Mouse (Mus musculus) kidney, embryonic 15.5 days (tissue): ENCODE measurements at regions not wholly inside any gene's neighbourhood (a gene's known extent, or its start where the extent isn't known, plus 50 kb on each side); places are given as distances from the start of the nearest gene placed in this dataset.
A peak's percentile ranks its signal among the peaks of the same experiment; 100 is the strongest.
"Not testable (repeated sequence)": the region's sequence is repeated elsewhere in the genome, so short reads cannot be mapped to it uniquely, and the experiment has no call there.

Experiments
- ATAC-seq: fragments of 200-750 bp; cut with Nextera tagmentation; replicated peaks from 2 replicates; pipeline ENCODE4 v1.8.0; 2017; ENCODE audit warnings: moderate TSS enrichment; ENCODE audit not compliant: low FRiP score
- H3K27ac ChIP-seq: fragments of 300-500 bp; sonication (generic); 2 replicates; pipeline ENCODE4 v1.5.1; 2015; ENCODE audit warnings: mild to moderate bottlenecking, inconsistent platforms
- H3K27me3 ChIP-seq: fragments of 300-500 bp; sonication (generic); 2 replicates; pipeline ENCODE4 v1.6.1; 2015; ENCODE audit warnings: inconsistent platforms
- H3K36me3 ChIP-seq: fragments of 300-500 bp; sonication (generic); 2 replicates; pipeline ENCODE4 v1.6.1; 2015; ENCODE audit warnings: inconsistent platforms
- H3K4me1 ChIP-seq: fragments of 300-500 bp; sonication (generic); 2 replicates; pipeline ENCODE4 v1.6.1; 2015; ENCODE audit warnings: inconsistent platforms
- H3K4me2 ChIP-seq: fragments of 300-500 bp; sonication (generic); 2 replicates; pipeline ENCODE4 v1.6.1; 2015; ENCODE audit warnings: moderate library complexity, mild to moderate bottlenecking, inconsistent platforms
- H3K4me3 ChIP-seq: fragments of 300-500 bp; sonication (generic); replicated peaks from 2 replicates; pipeline ENCODE4 v1.5.1; 2015; ENCODE audit warnings: mild to moderate bottlenecking, inconsistent platforms
- H3K9ac ChIP-seq: fragments of 300-500 bp; sonication (generic); 2 replicates; pipeline ENCODE4 v1.6.1; 2015; ENCODE audit warnings: mild to moderate bottlenecking, inconsistent platforms
- H3K9me3 ChIP-seq: fragments of 300-500 bp; sonication (generic); replicated peaks from 2 replicates; pipeline ENCODE4 v1.6.1; 2016; ENCODE audit warnings: inconsistent platforms
- WGBS: fragments of 180-500 bp; shearing (Covaris S2); methylation state at CpG from one replicate; pipeline ENCODE4 v1.1.7; 2015; ENCODE audit warnings: mixed read lengths; 5-methylcytosine and 5-hydroxymethylcytosine counted together

GRCm38 (mm10) chr17:63715687-63716086, 147.2 kb upstream of the Fer start:
- WGBS = 93% methylated on average over 9 of the region's 9 CpGs
- Histone ChIP-seq H3K36me3 (no peaks in the 10 kb centered on the region), H3K27me3 (0 out of 2 replicates have a peak, but pooled peaks cover 2% of the 10 kb centered on the region), H3K9me3 (no peaks in the 10 kb centered on the region), H3K4me3 (no peak overlapping the region), H3K27ac (no peak overlapping the region), H3K4me2 (no peak overlapping the region), H3K9ac (no peak overlapping the region), H3K4me1 (peaks cover 21% of the 10 kb centered on the region; the same call in 1 of the 2 replicates)
- ATAC-seq = no peak

GRCm38 (mm10) chr17:63716161-63716560, 146.7 kb upstream of the Fer start:
- 83% methylated on average over 6 of the region's 6 CpGs for WGBS
- H3K9ac ChIP-seq = no peak overlapping the region
- no peak overlapping the region for H3K4me2 ChIP-seq
- no peak overlapping the region for H3K4me3 ChIP-seq
- 0 out of 2 replicates have a peak, but pooled peaks cover 2% of the 10 kb centered on the region for H3K27me3 ChIP-seq
- no peak overlapping the region for H3K27ac ChIP-seq
- H3K4me1 ChIP-seq = peaks cover 21% of the 10 kb centered on the region; the same call in 1 of the 2 replicates
- no peaks in the 10 kb centered on the region for H3K9me3 ChIP-seq
- no peaks in the 10 kb centered on the region for H3K36me3 ChIP-seq
- ATAC-seq = no peak

GRCm38 (mm10) chr17:63717051-63717578, 145.7 kb upstream of the Fer start:
- ATAC-seq = no peak
- H3K36me3 ChIP-seq = no peaks in the 10 kb centered on the region
- no peak overlapping the region for H3K27ac ChIP-seq
- 77% methylated on average over 9 of the region's 9 CpGs for WGBS
- H3K9ac ChIP-seq = no peak overlapping the region
- H3K9me3 ChIP-seq = no peaks in the 10 kb centered on the region
- H3K27me3 ChIP-seq = 0 out of 2 replicates have a peak, but pooled peaks cover 2% of the 10 kb centered on the region
- H3K4me1 ChIP-seq = peaks cover 21% of the 10 kb centered on the region; the same call in 1 of the 2 replicates
- no peak overlapping the region for H3K4me2 ChIP-seq
- no peak overlapping the region for H3K4me3 ChIP-seq

GRCm38 (mm10) chr17:63718972-63719715, 143.7 kb upstream of the Fer start:
- H3K9me3 ChIP-seq = no peaks in the 10 kb centered on the region
- H3K27me3 ChIP-seq = 0 out of 2 replicates have a peak, but pooled peaks cover 2% of the 10 kb centered on the region
- peaks cover 9% of the 10 kb centered on the region; the same call in 1 of the 2 replicates for H3K4me1 ChIP-seq
- no peak for ATAC-seq
- no peak overlapping the region for H3K9ac ChIP-seq
- WGBS = 42% methylated on average over 16 of the region's 16 CpGs
- H3K27ac ChIP-seq = no peak overlapping the region
- H3K36me3 ChIP-seq = no peaks in the 10 kb centered on the region
- H3K4me2 ChIP-seq = no peak overlapping the region
- H3K4me3 ChIP-seq = no peak overlapping the region

GRCm38 (mm10) chr17:63719771-63720170, 143.1 kb upstream of the Fer start:
- no peak overlapping the region for H3K4me2 ChIP-seq

GRCm38 (mm10) chr17:63720883-63721282, 142.0 kb upstream of the Fer start:
- Histone ChIP-seq H3K9me3 (no peaks in the 10 kb centered on the region), H3K36me3 (no peaks in the 10 kb centered on the region), H3K9ac (no peak overlapping the region), H3K4me2 (no peak overlapping the region), H3K27ac (no peak overlapping the region), H3K4me1 (peaks cover 9% of the 10 kb centered on the region; the same call in 1 of the 2 replicates), H3K27me3 (0 out of 2 replicates have a peak, but pooled peaks cover 2% of the 10 kb centered on the region), H3K4me3 (no peak overlapping the region)
- 25% methylated on average over 4 of the region's 4 CpGs for WGBS
- peak; percentile 54; the same call in 1 of the 2 replicates for ATAC-seq

More at GRCm38 (mm10) chr17:63719771-63720170, 143.1 kb upstream of the Fer start:
- Histone ChIP-seq H3K9ac (no peak overlapping the region), H3K9me3 (no peaks in the 10 kb centered on the region), H3K4me3 (no peak overlapping the region), H3K4me1 (peaks cover 9% of the 10 kb centered on the region; the same call in 1 of the 2 replicates), H3K36me3 (no peaks in the 10 kb centered on the region), H3K27ac (no peak overlapping the region), H3K27me3 (0 out of 2 replicates have a peak, but pooled peaks cover 2% of the 10 kb centered on the region)
- no peak for ATAC-seq
- 74% methylated on average over 4 of the region's 4 CpGs for WGBS

- H3K4me1 ChIP-seq = peaks cover 9% of the 10 kb centered on the region; the same call in 1 of the 2 replicates
- whole genome bisulfite sequencing = 70% methylated on average over 12 of the region's 12 CpGs
Measured at GRCm38 (mm10) chr17:63722434-63723004, 140.3 kb upstream of the Fer start.

GRCm38 (mm10) chr17:63738206-63738605, 124.7 kb upstream of the Fer start:
- ATAC-seq = no peak
- Histone ChIP-seq H3K36me3 (no peaks in the 10 kb centered on the region), H3K9ac (no peak overlapping the region), H3K9me3 (no peaks in the 10 kb centered on the region), H3K4me3 (no peak overlapping the region), H3K4me1 (no peaks in the 10 kb centered on the region), H3K4me2 (no peak overlapping the region), H3K27me3 (no peaks in the 10 kb centered on the region), H3K27ac (no peak overlapping the region)
- WGBS = 94% methylated on average over 1 of the region's 1 CpGs

More at GRCm38 (mm10) chr17:63722434-63723004, 140.3 kb upstream of the Fer start:
- no peak overlapping the region for H3K4me3 ChIP-seq
- H3K27me3 ChIP-seq = 0 out of 2 replicates have a peak, but pooled peaks cover 2% of the 10 kb centered on the region
- no peak overlapping the region for H3K9ac ChIP-seq
- no peak overlapping the region for H3K27ac ChIP-seq
- no peaks in the 10 kb centered on the region for H3K9me3 ChIP-seq
- no peak overlapping the region for H3K4me2 ChIP-seq
- H3K36me3 ChIP-seq = no peaks in the 10 kb centered on the region
- ATAC-seq = 0 out of 2 replicates have a peak, but pooled peaks have one; percentile 36

GRCm38 (mm10) chr17:63739710-63740109, 123.2 kb upstream of the Fer start:
- no peaks in the 10 kb centered on the region for H3K27me3 ChIP-seq
- no peak overlapping the region for H3K9ac ChIP-seq
- 78% methylated on average over 2 of the region's 2 CpGs for WGBS
- no peak overlapping the region for H3K4me3 ChIP-seq
- ATAC-seq = no peak
- H3K9me3 ChIP-seq = no peaks in the 10 kb centered on the region
- no peaks in the 10 kb centered on the region for H3K4me1 ChIP-seq
- no peak overlapping the region for H3K4me2 ChIP-seq
- H3K27ac ChIP-seq = no peak overlapping the region
- no peaks in the 10 kb centered on the region for H3K36me3 ChIP-seq

- not testable (repeated sequence) for H3K4me3 ChIP-seq, H3K4me1 ChIP-seq, H3K27ac ChIP-seq, H3K36me3 ChIP-seq, H3K27me3 ChIP-seq, H3K4me2 ChIP-seq, ATAC-seq, H3K9me3 ChIP-seq, H3K9ac ChIP-seq
- WGBS = 95% methylated on average over 6 of the region's 10 CpGs
Measured at GRCm38 (mm10) chr17:63749257-63749656, 113.6 kb upstream of the Fer start.

- no peak overlapping the region for H3K4me2 ChIP-seq
- H3K4me1 ChIP-seq = 0 out of 2 replicates have a peak, but pooled peaks cover 2% of the 10 kb centered on the region
- no peak for ATAC-seq
- H3K9ac ChIP-seq = no peak overlapping the region
- no peaks in the 10 kb centered on the region for H3K9me3 ChIP-seq
- no peaks in the 10 kb centered on the region for H3K36me3 ChIP-seq
- H3K27me3 ChIP-seq = no peaks in the 10 kb centered on the region
- no peak overlapping the region for H3K4me3 ChIP-seq
- H3K27ac ChIP-seq = no peak overlapping the region
- 70% methylated on average over 2 of the region's 2 CpGs for WGBS
Measured at GRCm38 (mm10) chr17:63754399-63754798, 108.5 kb upstream of the Fer start.
